Mouse (Mus musculus) limb, embryonic 10.5 days (tissue): ENCODE data around the gene Ramp1. TPM values are rescaled to one million over a fixed set of nuclear protein-coding genes. Genes with fewer than 3 reads are reported as not detected.

Source experiments
- DNase-seq: peaks from one replicate; pipeline ENCODE4 v3.0.0-alpha.2; 2017; ENCODE audit warnings: low spot score
- H3K27ac ChIP-seq: fragments of 300-500 bp; sonication (generic); 2 replicates; pipeline ENCODE4 v1.5.1; 2016; ENCODE audit warnings: mild to moderate bottlenecking
- H3K27me3 ChIP-seq: fragments of 300-500 bp; sonication (generic); 2 replicates; pipeline ENCODE4 v1.6.1; 2016; ENCODE audit warnings: low read depth, mild to moderate bottlenecking; ENCODE audit not compliant: poor library complexity, severe bottlenecking
- H3K36me3 ChIP-seq: fragments of 300-500 bp; sonication (generic); 2 replicates; pipeline ENCODE4 v1.6.1; 2016; ENCODE audit warnings: mild to moderate bottlenecking, moderate library complexity
- H3K4me1 ChIP-seq: fragments of 300-500 bp; sonication (generic); 2 replicates; pipeline ENCODE4 v1.6.1; 2016
- H3K4me3 ChIP-seq: fragments of 300-500 bp; sonication (generic); 2 replicates; pipeline ENCODE4 v1.5.1; 2016; ENCODE audit warnings: mild to moderate bottlenecking, moderate library complexity
- H3K9me3 ChIP-seq: fragments of 300-500 bp; sonication (generic); replicated peaks from 2 replicates; pipeline ENCODE4 v1.6.1; 2016; ENCODE audit warnings: mild to moderate bottlenecking
- WGBS: fragments of 180-500 bp; shearing (Covaris S2); methylation state at CpG from one replicate; pipeline ENCODE4 v1.1.7; 2016; 5-methylcytosine and 5-hydroxymethylcytosine counted together
- polyA plus RNA-seq: library from polyadenylated mRNA; unstranded; fragments of >200 nt; fragmentation: Nextera tagmentation; extraction: Ambion mirVana; gene quantifications from 2 replicates; pipeline ENCODE4 v1.2.1, GENCODE M21; 2016

Ramp1 gene
- polyA plus RNA-seq, 1 experiment from 2014 or later, result 0.23 TPM

DNA sequence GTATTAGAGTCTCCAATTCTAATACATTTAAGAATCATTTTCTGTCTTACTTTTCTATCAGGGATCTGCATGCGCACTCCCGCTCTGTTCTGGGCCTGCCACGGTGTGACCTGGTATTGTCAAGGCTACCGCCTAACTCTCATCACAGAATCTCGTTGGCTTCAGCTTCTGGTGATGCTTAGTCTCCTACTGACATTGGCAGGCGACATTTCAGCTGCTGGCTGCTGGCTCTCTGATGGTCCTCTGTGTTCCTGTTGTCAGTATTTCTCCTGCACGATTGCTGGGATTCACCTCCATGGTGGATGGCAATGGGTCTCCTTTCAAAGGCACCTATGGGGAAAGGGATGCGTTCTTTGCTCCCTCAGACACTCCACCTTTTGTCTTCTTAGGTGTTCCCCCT lies 26.7 kb downstream of the Ramp1 start:
- Histone ChIP-seq H3K4me3 (no peak overlapping the region), H3K27ac (no peak overlapping the region), H3K27me3 (no peaks in the 10 kb centered on the region), H3K4me1 (peaks cover 9% of the 10 kb centered on the region), H3K36me3 (no peaks in the 10 kb centered on the region), H3K9me3 (no peaks in the 10 kb centered on the region)
- no peak for DNase-seq
- WGBS, result 79% methylated on average over 8 of the region's 8 CpGs

DNA sequence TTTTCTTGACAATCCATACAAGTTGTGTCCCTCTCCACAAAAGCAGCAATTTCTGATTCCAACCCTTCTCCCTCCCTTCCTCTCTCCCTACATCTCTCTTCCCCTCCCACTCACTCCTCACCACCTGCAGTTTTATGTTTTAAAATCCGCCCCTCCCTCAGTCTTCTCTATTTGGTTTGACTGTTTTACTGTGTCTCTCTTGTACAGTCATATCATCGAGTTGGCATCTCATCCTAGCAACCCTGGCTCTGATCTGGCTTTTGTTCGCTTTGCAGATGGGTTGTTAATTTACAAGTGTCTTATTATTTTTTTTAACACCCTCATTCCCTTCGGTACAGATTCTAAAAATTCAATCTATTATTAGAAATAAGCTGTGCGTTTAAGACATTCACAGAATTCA lies 27.3 kb downstream of the Ramp1 start:
- Histone ChIP-seq H3K4me1 (peaks cover 10% of the 10 kb centered on the region), H3K27ac (no peak overlapping the region), H3K27me3 (no peaks in the 10 kb centered on the region), H3K36me3 (no peaks in the 10 kb centered on the region), H3K4me3 (no peak overlapping the region), H3K9me3 (no peaks in the 10 kb centered on the region)
- DNase-seq, result no peak
- WGBS, result 81% methylated on average over 5 of the region's 5 CpGs

DNA sequence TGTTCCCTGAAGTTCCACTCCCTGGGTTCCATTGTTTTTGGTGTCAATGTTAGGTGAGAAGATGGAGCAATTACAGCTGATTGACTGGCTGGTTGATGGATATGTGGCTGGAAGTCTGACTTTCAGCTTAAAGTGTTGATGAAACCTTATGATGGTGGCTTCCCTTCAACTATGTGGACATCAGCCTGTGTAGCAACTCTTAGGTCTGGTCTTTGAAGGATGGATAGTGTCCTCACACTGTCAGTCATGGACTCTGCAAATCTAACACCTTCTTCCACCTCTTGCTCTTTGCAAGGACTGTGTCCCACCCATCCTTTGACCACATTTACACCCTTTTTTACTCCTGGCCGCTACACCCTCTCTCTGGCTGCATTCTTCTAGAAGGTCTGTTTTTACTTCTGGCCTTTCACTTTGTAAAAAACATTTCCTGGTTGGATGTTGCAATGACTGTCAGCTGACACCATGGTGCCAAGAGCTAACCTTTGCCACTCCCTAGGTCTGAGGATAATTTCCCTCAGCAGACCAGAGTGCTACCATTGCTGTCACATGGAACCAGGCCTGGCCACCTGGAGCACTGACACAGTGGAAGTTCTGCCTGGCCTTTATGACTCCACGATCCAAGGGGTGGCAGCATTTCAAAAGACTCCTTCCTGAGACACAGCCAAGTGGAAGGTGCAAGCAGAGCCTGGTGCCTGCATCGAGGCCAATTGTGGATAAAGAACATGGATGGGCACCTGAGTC lies 27.9 kb downstream of the Ramp1 start:
- H3K27ac ChIP-seq, result no peak overlapping the region

DNA sequence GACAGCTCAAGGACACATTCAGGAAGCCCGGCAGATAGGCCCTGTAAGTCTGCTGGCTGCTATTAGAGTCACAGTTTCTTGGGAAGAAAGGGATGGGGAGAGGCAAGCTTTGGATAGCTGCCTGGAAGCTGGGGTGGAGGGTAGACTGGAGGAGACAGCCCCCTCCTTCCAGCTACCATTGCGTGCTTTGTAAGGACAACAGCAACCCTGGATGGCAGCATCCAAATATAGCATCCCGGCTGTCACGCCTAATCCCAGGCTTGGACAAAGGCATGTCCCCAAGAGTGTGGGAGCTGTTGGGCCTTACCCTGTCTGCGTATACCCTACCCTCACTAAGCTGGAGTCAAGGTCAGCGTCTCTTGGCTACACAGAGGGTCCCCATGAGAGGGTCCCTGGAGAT lies 29.7 kb downstream of the Ramp1 start:
- 90% methylated on average over 6 of the region's 6 CpGs for WGBS
- no peaks in the 10 kb centered on the region for H3K27me3 ChIP-seq
- H3K4me3 ChIP-seq, result no peak overlapping the region
- H3K36me3 ChIP-seq, result no peaks in the 10 kb centered on the region
- H3K9me3 ChIP-seq, result no peaks in the 10 kb centered on the region
- no peak overlapping the region for H3K27ac ChIP-seq
- no peak for DNase-seq
- peaks cover 15% of the 10 kb centered on the region for H3K4me1 ChIP-seq

More for the DNA sequence above, 27.9 kb downstream of the Ramp1 start:
- H3K27me3 ChIP-seq, result no peaks in the 10 kb centered on the region
- H3K4me1 ChIP-seq, result peaks cover 6% of the 10 kb centered on the region; the same call in 1 of the 2 replicates
- no peaks in the 10 kb centered on the region for H3K9me3 ChIP-seq
- H3K4me3 ChIP-seq, result no peak overlapping the region
- 72% methylated on average over 3 of the region's 3 CpGs for WGBS
- H3K36me3 ChIP-seq, result no peaks in the 10 kb centered on the region
- DNase-seq, result no peak

DNA sequence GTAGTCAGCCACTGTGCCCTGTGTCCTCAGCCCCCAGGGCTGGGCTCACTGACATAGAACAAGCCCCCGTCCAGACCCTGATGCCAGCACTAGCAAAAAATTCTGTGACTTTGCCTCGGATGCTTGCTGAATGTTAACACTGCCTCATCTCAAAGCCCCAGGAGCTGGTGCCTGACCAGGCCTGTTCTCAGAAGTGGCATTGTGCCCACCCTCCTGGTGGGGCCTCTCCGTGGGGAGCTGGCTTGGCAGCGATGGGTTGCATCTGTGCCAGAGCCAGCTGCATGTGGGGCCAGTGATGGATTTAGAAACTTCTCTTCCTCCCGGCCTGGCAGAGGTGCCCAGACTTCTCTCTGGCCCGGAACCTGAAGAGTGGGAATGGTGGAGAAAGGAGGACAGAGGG lies 30.2 kb downstream of the Ramp1 start:
- 88% methylated on average over 6 of the region's 6 CpGs for WGBS
- Histone ChIP-seq H3K27me3 (no peaks in the 10 kb centered on the region), H3K9me3 (no peaks in the 10 kb centered on the region), H3K36me3 (no peaks in the 10 kb centered on the region), H3K4me3 (no peak overlapping the region), H3K4me1 (peaks cover 15% of the 10 kb centered on the region), H3K27ac (no peak overlapping the region)
- no peak for DNase-seq

DNA sequence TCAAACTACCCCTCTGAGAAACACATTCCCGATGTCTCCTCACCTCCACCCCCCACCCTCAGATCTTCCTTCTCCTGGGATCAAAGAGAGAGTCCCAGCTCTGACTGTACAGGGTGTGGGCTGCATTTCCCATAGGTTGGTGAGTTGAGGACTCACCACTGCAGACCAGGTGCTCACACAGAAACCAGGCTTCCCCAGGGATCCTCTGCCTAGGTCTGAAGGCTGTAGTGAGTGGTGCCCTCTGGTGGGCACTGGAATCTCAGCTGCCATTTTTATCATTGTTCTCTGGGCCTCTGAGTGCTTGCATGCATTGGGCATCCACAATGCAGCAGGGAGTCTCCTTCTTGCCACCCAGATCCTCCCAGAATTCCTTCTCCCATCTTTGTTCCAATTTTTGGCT lies 31.5 kb downstream of the Ramp1 start:
- Histone ChIP-seq H3K4me3 (no peak overlapping the region), H3K27me3 (no peaks in the 10 kb centered on the region), H3K36me3 (no peaks in the 10 kb centered on the region), H3K4me1 (peaks cover 13% of the 10 kb centered on the region), H3K27ac (no peak overlapping the region), H3K9me3 (no peaks in the 10 kb centered on the region)
- whole genome bisulfite sequencing, result 58% methylated on average over 1 of the region's 1 CpGs
- peak; percentile 71 for DNase-seq

DNA sequence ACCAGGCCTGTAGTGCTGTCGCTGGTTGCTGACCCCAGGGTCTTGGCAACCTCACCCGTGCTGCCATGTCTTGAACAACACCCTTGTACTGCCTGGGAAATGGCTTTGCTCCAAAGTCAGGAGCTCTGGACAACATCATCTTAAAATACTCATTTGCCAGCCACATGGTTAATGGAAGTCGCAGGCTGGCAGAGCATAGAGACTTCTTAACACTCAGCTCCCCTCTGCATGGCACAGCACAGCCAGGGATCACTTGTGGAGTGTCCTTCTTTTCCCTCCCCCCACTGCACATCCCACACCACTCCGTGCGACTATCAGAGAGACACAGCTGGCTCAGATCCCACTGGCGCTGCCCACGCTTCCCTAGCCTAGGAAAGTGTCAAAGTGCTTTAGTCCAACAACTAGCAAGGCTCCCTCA lies 32.0 kb downstream of the Ramp1 start:
- H3K36me3 ChIP-seq, result no peaks in the 10 kb centered on the region
- H3K9me3 ChIP-seq, result no peaks in the 10 kb centered on the region
- H3K27ac ChIP-seq, result no peak overlapping the region
- H3K4me1 ChIP-seq, result peaks cover 13% of the 10 kb centered on the region
- WGBS, result 81% methylated on average over 7 of the region's 7 CpGs
- DNase-seq, result no peak
- H3K27me3 ChIP-seq, result no peaks in the 10 kb centered on the region
- no peak overlapping the region for H3K4me3 ChIP-seq

DNA sequence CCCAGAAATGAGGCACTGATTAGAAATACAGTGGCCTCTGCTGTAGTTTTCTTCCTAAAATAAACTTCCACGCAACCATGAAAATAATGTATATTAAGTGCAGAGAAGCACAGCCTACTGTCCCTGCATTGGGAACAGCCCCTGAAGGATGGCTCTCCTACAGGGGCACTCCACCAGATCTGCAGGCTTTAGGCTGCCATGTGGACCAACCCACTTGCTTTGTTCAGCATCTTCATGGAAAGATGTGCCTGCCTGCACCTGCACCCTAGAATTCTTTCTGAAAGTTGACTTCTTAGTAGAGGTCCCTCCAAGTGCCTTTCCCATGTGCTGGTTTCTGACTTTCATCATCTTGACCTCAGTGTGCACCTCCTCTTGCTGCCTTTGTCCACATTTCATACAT lies 35.6 kb downstream of the Ramp1 start:
- Histone ChIP-seq H3K27ac (no peak overlapping the region), H3K4me3 (no peak overlapping the region), H3K4me1 (peaks cover 13% of the 10 kb centered on the region), H3K9me3 (no peaks in the 10 kb centered on the region), H3K27me3 (no peaks in the 10 kb centered on the region), H3K36me3 (no peaks in the 10 kb centered on the region)
- WGBS, result 100% methylated on average over 1 of the region's 1 CpGs
- no peak for DNase-seq

DNA sequence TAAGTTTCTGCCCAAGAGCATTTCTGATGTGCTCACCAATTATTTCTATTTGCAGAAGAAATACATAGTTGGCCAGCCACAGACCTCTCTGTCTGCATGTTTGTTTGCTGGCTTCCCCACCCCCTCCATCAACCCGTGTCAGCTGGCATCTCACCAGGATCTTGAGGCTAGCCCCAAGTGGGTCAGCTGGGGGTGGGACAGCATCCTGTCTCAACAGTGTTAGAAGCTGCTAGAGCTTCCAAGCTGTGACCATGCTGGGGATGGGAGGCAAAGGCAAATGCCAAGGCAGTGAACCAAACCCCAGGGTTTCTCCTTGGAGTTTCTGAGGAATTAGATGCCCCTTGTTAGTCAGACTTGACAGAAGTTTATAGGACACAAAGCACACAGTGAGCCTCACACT lies 36.4 kb downstream of the Ramp1 start:
- Histone ChIP-seq H3K4me3 (no peak overlapping the region), H3K9me3 (no peaks in the 10 kb centered on the region), H3K36me3 (no peaks in the 10 kb centered on the region), H3K27ac (no peak overlapping the region), H3K27me3 (no peaks in the 10 kb centered on the region), H3K4me1 (peaks cover 13% of the 10 kb centered on the region)
- 58% methylated on average over 1 of the region's 1 CpGs for WGBS
- no peak for DNase-seq

DNA sequence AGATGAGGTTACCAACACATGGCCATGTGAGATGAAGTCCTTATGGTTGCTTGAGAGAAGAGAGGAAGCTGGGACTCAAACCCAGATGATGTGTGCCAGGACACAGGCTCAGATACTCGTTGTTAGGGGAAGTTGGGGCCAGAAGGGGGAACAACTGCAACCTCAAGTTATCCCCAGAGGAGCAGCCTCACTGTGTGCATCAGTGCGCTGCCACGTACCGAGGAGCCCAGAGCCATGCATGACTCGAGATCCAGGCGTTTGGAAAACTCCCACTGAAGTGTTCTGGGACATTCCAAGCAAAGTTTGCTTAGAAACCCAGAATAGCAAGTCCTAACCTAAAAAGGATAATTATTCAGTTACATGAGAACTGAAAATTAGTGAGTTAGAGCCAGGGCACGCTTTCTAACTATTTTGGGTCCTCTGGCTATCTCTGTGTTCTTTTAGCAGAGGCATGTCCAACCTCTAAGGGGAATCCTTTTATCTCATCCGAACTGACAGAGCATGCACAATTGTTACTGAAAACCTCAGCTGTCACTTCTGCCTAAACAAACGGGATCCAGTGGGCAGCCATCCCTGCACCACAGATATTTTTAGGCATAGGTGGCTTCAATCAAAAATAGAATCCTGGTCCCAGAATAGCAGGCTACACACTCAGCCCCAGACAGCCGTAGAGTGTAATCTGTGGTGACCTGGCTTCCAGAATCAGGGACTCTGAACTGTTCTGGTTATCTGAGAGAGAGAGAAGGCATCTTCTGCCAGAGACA lies 37.1 kb downstream of the Ramp1 start:
- Histone ChIP-seq H3K27me3 (no peaks in the 10 kb centered on the region), H3K4me1 (peaks cover 9% of the 10 kb centered on the region), H3K9me3 (no peaks in the 10 kb centered on the region), H3K36me3 (no peaks in the 10 kb centered on the region), H3K27ac (no peak overlapping the region), H3K4me3 (no peak overlapping the region)
- WGBS, result 77% methylated on average over 10 of the region's 10 CpGs
- no peak for DNase-seq

DNA sequence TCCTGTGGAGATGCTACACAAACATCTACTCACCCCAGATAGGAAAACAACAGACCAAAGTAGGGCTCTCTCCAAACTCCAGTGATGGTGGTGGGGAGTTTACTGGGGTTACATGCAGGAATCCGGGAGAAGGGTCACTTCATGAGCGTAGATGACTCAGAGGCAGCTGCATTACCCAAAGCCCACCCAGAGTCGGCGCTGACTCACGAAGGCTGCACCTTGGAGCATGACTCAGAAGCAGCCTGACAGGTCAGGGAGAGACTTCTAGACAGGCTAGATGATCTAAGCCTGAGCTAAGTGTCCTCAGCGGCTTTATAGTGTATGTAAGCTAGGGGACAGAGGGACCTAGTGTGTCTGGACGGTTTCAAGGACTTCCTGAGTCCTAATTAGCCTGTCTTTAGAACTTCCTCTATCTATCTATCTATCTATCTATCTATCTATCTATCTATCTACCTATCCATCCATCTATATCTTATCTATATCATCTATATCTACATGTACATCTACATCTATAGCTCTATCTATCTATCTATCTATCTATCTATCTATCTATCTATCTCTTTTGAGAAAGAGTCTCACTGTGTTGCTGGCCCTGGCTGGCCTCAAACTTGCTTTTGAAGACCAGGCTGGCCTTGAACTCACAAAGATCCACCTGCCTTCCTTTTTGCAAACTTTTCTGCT lies 40.2 kb downstream of the Ramp1 start:
- Histone ChIP-seq H3K4me1 (no peaks in the 10 kb centered on the region), H3K9me3 (no peaks in the 10 kb centered on the region), H3K4me3 (no peak overlapping the region), H3K27me3 (no peaks in the 10 kb centered on the region), H3K27ac (no peak overlapping the region), H3K36me3 (no peaks in the 10 kb centered on the region)
- WGBS, result 89% methylated on average over 7 of the region's 7 CpGs
- DNase-seq, result no peak

DNA sequence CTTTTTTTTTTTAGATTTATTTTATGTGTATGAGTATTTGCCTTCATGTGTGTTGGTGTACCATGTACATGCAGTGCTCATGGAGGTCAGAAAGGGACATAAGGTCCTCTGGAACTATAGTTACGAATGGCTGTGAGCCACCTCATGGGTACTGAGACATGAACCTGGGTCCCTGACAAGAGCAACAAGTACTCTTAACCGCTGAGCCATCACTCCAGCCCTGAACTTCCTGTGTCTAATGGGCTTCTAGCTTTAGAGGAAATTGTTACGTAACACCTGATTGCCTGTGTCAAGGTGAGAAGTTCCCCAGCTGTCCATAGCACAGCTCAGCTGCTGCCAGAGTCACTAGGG lies 40.7 kb downstream of the Ramp1 start:
- H3K27ac ChIP-seq, result no peak overlapping the region
- 81% methylated on average over 3 of the region's 3 CpGs for WGBS

DNA sequence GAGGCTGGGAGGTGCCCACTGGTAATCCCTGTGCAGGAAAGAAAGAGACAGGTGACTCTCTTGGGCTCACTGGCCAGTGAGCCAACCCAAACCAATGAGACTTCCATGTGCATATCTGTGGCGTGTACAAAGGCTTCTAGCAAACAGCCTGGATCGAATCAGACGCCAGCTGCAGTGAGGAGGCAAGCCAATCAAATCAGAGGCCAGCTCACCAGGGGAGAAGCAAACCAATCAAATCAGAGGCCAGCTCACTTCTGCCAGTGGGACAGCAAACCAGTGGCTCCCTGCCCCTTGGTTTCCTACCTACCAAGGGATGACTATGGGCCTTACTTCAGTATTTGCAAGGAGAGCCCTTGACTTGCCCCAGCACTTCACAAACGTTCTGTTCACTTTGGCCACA lies 46.9 kb downstream of the Ramp1 start:
- 78% methylated on average over 4 of the region's 4 CpGs for WGBS
- no peak overlapping the region for H3K27ac ChIP-seq

More for the DNA sequence above, 40.7 kb downstream of the Ramp1 start:
- Histone ChIP-seq H3K4me3 (no peak overlapping the region), H3K27me3 (no peaks in the 10 kb centered on the region), H3K36me3 (no peaks in the 10 kb centered on the region), H3K4me1 (no peaks in the 10 kb centered on the region), H3K9me3 (no peaks in the 10 kb centered on the region)
- no peak for DNase-seq

More for the DNA sequence above, 46.9 kb downstream of the Ramp1 start:
- no peaks in the 10 kb centered on the region for H3K27me3 ChIP-seq
- no peak overlapping the region for H3K4me3 ChIP-seq
- no peaks in the 10 kb centered on the region for H3K36me3 ChIP-seq
- no peak for DNase-seq
- no peaks in the 10 kb centered on the region for H3K9me3 ChIP-seq
- H3K4me1 ChIP-seq, result peaks cover 28% of the 10 kb centered on the region
